Mouse (Mus musculus) T-helper 1 cell (primary cell): Measurements from ENCODE around the gene Arhgef10l.

Experiments
- in situ Hi-C: fragments of 300-600 bp; cut with MboI, MseI; formaldehyde crosslinking; loops from one replicate; pipeline ENCODE4 v1.15.1; 2025; ENCODE audit warnings: high pct_unique_total_duplicates

The Arhgef10l gene

DNA sequence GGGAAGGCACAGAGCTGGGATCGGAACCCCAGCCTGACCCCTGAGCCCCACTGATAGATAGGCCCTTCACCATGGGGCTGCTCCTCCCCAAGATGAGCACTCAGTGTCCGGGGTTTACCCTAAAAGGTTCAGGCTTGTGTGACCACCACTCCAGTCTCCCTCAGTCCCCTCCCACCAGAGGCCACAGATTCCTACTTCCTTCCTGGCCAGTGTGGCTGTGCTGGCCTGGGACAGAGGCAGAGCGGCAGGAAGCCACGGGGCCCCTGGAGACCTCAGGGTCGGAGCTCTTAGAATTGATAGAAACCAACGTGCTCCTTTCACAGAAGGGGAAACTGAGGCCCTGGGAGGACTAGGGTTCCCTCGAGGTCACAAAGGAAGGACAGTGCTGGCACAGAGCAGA is 3.4 kb downstream of the Arhgef10l start:
- in situ Hi-C loops = loop anchor here (10.0 kb wide), 1 partner anchor 108 kb away; no protein-coding TSS in a partner anchor

DNA sequence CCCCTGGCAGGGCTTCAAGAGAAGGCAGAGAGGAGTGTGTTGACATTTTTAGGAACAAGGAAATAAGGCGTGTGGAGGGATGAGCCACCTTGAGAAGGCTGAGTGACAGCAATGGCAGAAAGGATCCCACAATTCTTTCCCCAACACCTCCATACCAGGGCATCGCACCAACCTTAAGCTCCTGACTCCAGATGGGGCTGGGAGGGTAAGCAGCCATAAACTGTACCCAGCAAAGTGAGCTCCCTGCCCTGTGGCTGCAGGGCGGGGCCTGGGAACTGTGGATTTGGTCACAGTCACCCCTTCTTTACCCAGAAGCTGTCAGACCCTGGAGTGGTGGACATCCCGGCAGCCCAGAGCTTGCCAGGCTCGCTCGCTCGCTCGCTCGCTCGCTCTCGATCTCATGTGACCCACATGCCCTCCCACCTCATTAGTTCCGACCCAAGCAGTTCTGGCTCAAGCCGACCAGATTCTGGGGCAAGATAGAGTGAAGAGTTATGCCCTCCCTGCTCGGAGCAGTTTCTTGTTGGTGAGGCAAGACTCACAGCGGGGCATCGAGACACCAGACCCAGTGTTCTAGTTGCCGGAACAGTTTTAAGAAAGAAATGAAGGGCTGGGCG is 4.3 kb downstream of the Arhgef10l start:
- in situ Hi-C loops = loop anchor here (10.0 kb wide), 1 partner anchor 107 kb away; no protein-coding TSS in a partner anchor

DNA sequence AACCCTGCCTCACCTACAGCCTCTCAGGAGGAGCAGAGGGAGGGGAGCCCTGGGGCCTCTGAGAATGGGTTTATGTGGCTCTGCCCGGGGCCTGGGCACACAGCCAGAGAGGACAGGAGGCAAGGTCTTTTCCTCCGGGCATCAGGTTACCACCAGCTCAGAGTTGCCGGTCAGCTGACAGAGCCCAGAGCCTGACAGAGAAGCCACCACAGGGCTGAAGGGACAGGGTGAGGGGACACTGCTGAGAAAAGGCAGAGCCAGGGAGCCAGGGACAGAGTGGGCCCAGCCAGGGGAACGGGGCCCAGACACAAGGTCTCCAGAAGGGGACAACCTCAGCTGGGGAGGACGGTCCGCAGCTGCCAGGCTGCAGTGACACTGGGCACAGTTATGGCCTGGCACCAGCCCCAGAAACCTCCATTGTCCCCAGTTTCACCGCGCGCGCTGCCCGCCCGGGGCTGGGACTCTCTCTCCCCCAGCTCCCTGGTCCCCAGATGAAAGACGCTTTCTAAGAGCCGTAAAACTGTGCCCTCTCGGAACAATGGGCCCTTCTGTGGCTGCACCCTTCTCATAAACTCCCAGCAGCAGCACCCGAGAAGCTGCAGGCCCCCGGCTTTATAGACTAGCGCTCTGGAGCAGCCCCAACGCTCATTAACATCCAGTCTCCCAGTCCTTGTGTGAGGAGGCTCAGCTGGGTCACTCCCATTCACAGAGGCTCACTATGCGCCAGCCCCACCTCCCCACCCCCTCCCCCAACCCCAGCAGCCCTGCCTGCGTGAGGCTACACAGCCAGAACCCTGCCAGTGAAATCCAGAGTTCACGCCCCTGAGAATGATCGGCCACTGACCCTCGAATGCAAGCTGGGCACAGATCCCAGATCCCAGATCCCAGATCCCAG is 7.9 kb downstream of the Arhgef10l start:
- in situ Hi-C loops = no loop called here

DNA sequence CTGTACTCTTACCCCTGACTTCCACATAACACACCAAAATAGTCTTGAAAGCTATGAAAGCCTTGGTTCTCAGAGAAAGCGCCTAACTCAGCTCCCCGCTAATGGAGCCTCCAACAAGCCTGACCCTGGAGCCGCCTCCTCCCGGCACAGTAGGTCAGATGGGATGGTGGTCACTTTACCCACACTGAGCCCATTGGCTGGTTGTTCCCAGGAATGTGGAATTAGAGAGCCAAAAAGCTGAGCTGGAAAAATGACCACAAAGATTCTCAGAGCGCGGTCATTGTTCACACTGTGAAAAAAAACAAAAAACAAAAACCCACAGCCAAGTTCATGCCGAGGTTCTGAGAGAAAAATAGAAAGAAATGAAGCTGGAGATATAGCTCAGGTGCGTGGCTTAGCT is 9.3 kb downstream of the Arhgef10l start:
- in situ Hi-C loops = no loop called here

DNA sequence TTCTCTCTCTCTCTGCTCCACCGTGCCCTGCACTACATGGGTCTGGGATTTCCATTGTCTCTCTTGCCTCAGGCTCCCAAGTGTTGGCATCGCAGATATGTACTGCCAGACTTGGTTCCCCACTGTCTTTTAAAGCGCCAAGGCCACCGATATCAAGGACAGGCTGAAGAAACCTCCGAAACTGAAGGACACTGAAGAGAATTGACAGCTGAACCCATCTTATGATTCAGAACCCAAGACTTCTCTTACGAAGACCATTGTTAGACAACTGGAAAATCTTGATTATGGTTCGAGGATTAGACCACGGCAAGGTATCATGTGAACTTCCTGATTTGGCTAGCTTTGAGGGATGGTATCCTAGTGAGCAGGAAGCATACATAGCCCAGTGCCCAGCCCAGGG is 11.0 kb downstream of the Arhgef10l start:
- in situ Hi-C loops = no loop called here

DNA sequence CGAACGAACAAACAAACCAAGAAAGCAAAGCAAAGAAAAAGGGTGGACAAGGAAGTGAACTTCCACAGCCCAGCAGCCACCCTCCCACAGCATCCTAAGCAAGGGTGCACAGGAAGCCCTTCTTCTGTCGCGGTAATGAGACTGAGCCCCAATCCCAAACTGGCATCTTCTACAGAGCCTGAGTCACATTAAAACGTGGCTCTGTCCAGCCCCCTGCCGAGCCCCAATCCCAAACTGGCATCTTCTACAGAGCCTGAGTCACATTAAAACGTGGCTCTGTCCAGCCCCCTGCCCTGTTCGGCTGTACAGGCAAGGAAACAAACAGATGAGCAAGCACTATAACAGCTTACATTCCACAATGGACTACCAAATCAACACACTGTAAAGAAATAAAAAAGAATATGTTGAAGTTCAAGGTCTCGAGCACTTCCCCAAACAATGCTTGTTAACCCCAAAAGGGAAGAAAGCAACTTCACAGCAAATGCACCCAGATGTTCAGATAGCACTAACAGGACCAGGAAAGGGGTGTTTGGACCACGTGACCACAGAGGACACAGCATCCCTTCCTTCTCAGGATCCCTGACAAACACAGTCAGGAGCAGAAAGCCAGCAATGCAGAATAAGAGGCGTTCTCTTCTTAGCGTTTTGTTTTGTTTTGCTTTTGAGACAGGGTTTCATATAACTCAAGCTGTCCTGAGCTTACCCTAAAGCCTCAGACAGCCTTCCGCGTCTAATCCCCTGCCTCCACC is 11.8 kb downstream of the Arhgef10l start:
- in situ Hi-C loops = no loop called here

DNA sequence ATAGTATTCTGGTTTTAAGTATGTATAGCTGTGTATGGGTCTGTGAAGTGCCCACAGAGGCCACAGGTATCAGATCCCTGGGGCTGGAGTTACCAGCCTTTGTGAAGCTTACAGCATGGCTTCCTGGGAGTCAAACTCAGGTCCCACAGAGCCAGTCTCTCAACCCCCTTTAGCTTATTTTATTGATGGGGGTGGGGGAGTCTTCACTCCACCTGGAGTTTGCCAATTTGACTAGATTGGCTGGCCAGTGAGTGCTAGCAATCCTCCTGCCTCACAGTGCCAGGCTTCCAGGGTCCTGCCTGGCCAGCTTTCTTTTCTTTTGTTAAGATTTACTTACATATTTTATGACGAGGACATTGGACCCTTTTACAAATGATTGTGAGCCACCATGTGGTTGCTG is 16.1 kb downstream of the Arhgef10l start:
- in situ Hi-C loops = no loop called here

DNA sequence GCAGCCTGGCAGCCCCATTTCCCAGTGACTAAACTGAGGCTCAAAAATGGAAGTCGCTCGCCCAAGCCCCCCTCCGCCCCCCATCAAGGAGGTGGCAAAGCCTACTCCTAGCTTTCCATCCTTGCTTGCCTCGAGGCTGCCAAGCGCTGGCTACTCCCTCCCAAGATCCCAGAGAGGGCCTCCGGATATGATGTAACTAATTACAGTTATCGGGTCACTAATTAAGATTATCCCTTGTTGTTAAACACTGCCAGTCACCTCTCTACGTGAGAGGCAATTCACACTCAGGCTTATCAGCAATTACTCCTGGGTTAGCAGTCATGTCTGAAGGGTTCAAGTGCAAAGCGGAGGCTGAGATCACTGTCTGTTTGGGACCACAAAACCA is 16.6 kb downstream of the Arhgef10l start:
- in situ Hi-C loops = no loop called here

DNA sequence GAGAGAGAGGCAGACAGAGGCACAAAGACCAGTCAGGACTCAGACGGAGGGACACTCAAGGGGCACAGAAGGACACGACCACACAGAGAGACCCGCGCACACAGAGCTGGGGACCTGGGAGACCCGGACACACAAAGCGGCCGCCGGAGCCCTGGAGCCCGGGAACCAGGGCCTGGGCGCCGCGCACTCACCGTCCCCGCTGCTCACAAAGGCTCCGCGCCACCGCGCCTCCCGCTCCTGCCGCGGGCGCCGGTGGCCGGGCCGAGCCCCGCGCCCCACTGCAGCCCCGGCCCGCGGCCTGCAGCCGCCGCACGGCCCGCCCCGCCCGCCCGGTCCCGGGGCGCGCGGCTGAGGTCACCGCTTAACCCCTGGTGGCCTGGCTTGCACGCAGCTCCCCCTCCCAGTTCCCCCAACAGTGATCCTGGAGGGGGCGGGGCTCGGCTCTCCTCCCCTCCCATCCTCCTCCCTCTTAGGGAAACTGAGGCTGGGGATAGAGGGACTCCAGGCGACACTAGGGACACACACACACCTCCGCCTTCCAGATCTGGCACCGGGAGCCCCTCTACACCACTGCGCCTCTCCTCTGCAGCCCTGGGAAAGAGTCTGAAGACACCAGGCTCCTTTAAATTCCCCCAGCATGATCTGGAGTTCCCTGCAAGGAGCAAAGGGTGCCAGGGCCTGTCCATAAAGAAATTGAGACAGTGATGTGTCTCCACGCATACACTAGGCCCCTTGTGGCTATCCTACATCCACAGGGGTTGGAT is 17.2 kb downstream of the Arhgef10l start:
- in situ Hi-C loops = no loop called here

DNA sequence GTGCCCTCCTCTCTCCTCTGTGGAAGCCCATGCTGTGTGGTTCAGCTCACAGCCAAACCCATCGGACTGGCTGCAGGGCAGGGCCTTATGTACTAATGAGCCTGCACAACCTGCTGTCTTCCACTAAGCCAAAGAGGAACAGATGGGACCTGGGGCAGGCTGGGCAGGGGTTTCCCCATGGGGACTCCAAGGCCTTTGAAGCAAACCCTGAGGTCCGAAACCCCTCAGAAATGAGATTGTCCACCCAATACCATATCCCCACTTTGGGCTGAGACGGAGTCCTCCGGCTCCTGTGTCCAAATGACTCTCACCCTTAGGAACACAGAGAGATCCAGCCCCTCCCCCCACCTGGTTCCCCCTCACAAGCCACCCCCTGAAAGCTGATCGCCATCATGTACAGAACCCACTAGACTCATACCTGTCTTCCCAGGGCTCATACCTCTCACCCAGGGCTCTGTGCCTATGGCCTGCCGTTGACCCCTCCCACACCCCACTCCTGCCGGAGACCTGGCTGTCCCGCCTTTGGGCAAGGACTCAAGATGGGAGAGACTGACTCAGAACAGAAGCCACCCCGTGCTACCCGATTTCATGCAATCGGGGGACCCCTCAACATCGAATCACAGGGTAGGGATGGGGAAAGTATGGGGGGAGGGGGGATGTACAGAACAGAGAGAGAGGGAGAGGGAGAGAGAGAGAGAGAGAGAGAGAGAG is 17.9 kb downstream of the Arhgef10l start:
- in situ Hi-C loops = no loop called here

DNA sequence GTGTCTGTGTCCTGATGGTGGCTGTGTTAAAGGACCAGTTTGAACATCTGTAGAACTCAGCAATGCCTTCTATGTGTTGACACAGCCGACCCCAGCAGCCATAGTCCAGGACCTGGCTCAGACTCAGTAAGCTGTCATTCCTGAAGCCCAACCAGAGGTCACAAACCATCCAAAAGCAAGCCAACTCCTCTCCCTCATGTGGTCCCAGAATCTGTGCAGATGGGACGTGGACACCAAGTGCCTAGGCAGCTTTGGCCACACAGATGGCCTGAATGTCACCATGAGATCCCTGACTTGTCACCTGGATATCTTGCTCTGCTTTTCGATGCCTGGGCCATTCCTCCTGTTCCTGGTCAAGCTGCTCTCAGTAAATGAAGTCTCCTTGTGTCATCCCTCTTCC is 20.2 kb downstream of the Arhgef10l start:
- in situ Hi-C loops = no loop called here

DNA sequence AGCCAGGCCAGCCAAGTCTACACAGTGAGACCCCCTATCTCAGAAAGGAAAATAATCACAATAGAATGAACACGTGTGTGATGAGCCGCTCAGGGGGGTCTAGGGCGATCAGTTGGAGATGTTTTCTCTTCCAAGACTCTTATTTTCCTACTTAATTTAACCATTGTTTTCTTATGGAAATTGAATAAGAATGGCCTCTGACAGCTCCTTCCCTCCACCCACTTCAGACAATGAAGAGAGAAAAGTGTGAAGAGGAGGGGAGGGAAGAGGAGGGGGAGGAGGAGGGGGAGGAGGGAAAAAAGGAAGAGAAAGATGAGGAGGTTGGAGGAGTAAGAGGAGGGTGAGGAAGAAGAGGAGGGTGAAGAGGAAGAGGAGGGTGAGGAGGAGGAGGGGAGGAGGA is 21.1 kb downstream of the Arhgef10l start:
- in situ Hi-C loops = no loop called here

DNA sequence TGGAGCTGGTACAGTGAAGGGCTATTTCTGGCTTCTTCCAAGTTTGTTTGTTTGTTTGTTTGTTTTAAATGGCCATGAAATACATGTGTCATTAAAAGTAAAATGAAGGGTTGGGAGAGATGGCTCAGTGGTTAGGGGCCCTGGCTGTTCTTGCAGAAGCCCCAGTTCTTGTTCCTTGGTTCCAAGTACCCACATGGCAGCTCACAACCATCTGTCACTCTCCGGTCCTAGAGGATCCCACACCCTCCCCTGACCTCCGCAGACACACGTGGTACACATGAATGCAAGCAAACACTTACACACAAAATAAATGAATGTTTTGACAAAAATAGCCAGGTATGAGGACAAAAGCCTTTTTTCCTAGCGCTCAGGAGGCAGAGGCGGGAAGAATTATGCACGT is 21.5 kb downstream of the Arhgef10l start:
- in situ Hi-C loops = no loop called here

DNA sequence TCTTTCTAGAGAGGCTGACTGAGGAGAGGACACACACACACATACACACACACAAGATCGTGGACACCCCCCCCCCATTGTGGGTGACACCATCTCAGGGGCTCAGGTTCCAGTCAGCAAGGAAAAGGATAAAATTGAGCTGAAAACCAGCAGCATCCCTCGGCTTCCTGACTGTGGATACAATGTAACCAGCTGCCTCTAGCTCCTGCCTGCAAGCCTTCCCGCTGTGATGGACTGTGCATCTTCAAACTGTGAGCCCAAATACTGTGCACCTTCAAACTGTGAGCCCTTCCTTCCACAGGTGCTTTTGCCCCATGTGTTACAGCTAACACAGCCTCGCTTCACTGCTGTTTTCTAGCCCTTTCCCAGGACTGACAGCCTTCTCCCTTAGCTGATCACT is 23.4 kb downstream of the Arhgef10l start:
- in situ Hi-C loops = no loop called here

DNA sequence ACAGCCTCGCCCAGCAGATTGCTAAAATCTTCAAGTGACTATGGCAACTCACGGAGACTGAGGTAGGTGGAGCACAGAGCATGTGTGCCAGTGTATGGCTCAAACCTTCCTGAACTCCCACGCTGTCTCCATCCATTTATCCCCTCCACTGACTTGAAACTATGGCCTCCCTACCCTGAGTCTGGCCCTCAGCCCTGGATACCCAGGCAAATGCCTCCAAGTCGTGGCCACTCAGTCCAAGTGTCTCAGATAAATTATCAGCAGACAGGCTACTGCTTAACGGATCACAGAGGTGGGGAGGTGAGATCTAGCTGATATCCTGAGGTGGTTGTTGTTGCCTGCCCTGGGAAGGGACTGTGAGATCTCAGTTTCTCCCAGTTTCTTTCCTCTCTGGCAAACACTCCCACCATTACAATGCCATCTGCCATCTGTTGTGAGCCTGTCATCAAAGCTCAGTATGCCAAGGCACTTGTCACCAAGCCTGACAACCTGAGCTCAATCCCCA is 24.3 kb downstream of the Arhgef10l start:
- in situ Hi-C loops = no loop called here

DNA sequence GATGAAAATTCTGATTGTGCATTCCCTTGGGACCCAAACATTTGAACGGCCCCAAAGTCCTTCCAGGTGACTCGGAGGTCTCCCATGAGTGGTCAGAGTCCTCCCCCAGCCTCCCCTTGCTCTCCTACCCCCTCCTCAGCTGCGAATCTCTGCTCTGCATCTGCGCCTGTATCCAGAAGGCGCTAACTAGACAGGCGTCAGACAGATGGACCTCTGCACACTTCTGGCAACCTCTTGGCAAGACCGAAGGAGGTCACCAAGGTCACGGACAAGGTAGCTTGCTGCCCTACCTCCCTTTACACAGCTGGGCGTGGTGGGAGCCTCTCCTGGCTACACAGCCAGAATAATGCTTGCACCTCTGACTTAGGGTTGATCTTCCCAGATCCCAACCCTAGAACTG is 25.1 kb downstream of the Arhgef10l start:
- in situ Hi-C loops = no loop called here

DNA sequence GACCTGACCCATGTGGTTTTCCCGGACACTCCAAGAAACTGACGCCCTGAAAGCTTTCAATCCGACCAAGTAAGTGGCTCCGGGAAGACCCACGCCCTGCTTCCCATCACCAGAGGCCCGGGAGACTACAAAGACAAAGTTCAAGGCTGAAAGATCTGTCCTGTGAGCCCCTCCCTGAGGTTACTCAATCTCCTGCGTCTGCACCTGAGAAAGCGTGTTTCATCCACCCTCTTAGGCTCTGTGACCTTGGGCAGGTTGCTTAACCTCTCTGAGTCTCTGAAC is 25.6 kb downstream of the Arhgef10l start:
- in situ Hi-C loops = no loop called here

DNA sequence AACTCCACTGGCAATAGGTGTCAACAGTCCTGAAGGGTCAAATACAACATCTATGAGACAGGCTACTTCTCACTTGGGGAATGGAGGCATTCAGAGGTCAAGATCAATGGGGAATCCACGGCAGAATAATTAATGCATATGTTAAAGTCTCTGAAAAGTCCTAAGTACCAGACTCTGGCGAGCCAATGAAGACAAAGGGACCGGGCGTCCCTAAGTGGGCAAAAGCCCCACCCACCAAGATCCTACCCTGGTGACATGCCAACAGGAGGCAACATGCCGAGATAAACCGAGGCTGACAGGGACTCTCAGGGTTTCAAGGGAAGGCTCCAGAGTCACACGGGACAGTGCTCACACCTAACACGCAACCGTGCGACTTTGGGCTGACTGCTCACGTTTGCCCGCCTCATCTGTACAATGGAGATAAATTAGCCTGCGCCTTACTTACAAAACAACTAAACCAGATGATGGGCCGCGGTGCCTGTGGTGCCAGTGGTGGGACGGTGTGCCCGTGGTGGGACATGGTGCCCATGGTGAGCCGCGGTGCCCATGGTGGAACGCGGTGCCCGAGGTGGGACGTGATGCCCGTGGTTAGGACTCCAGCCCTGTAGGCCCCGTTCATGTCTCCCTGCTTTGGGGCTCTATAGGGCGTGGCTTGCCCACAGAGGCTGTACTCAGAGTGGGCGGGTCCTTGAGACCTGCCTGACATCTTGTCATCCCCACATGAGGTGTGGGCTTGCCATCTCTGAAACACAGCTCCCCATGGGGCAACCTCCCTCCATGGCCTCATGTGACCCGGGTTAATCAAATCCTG is 26.2 kb downstream of the Arhgef10l start:
- in situ Hi-C loops = no loop called here

DNA sequence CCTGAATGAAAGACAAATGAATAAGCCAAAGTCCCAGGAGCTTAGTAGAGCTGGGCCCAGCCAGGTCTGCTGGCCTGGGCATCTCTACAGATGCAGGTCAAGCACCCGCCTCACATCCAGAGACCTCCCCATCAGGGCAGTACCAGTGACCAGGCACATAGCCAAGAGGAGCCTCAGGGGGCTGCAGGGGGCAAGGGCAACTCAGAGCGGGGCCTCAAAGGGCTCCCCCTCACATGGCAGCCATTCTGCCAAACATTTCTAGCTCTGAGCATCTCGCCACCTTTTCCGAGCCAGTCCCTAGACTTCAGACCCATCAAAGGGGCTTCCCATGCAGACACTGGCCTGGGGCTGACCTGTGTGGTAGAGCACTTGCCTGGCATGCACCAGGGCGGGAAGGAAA is 27.2 kb downstream of the Arhgef10l start:
- in situ Hi-C loops = no loop called here

DNA sequence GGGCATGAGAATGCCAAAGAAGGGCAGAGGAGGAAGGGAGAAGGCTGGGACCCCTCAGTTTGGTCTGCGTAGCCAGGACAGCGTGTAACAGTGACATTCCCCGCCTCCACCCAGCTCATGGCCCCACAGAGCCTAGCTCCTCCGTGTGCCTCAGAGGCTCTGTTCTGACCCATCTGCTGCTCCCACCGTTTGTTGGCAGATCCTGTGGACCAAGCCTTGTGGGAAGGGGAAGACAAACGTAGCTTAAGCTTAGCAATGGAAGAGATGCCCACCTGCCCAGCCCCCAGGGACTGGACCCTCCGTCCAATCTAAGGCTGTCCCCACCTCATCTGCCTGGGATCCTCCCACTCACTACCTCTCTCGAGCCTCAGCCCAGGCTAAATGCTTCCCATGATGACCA is 28.5 kb downstream of the Arhgef10l start:
- in situ Hi-C loops = no loop called here
